Mouse (Mus musculus) ES-Bruce4 (cell line): ENCODE data around the gene Eif5a2. TPM values are rescaled to one million over a fixed set of nuclear protein-coding genes. Genes with fewer than 3 reads are reported as not detected.
A peak's percentile ranks its signal among the peaks of the same experiment; 100 is the strongest.

Source experiments
- H3K27ac ChIP-seq: 2 replicates; pipeline ENCODE4 v1.5.1; 2012; ENCODE audit warnings: low read length, inconsistent platforms; ENCODE audit not compliant: insufficient read depth
- H3K27me3 ChIP-seq: 2 replicates; pipeline ENCODE4 v1.6.1; 2012; ENCODE audit warnings: mild to moderate bottlenecking, low read length, inconsistent platforms; ENCODE audit not compliant: control insufficient read depth, poor library complexity, insufficient read depth, severe bottlenecking
- H3K36me3 ChIP-seq: 2 replicates; pipeline ENCODE4 v1.6.1; 2012; ENCODE audit warnings: inconsistent platforms, mild to moderate bottlenecking, low read length, moderate library complexity; ENCODE audit not compliant: control insufficient read depth, poor library complexity, insufficient read depth, severe bottlenecking
- H3K4me1 ChIP-seq: one replicate; pipeline ENCODE4 v1.8.1; 2011; ENCODE audit warnings: low read length; ENCODE audit not compliant: control insufficient read depth, insufficient read depth
- H3K4me3 ChIP-seq: 2 replicates; pipeline ENCODE4 v1.5.1; 2011; ENCODE audit warnings: low read depth, mild to moderate bottlenecking, low read length
- H3K9ac ChIP-seq: 2 replicates; pipeline ENCODE4 v1.6.1; 2012; ENCODE audit warnings: low read depth, mild to moderate bottlenecking, inconsistent platforms; ENCODE audit not compliant: poor library complexity, severe bottlenecking
- H3K9me3 ChIP-seq: replicated peaks from 2 replicates; pipeline ENCODE4 v1.6.1; 2012; ENCODE audit warnings: mild to moderate bottlenecking, low read length, inconsistent platforms; ENCODE audit not compliant: control insufficient read depth, poor library complexity, insufficient read depth, severe bottlenecking
- CTCF ChIP-seq: IDR thresholded peaks from one replicate; pipeline ENCODE4 v1.8.1; 2011; ENCODE audit warnings: low read depth, low read length
- EP300 ChIP-seq: IDR thresholded peaks from 2 replicates; pipeline ENCODE4 v1.6.1; 2011; ENCODE audit warnings: low read depth, low read length; ENCODE audit not compliant: insufficient read depth
- POLR2A ChIP-seq: IDR thresholded peaks from one replicate; pipeline ENCODE4 v1.8.1; 2011; ENCODE audit warnings: low read length; ENCODE audit not compliant: insufficient read depth
- polyA plus RNA-seq: library from polyadenylated mRNA; stranded (reverse); fragments of >200 nt; gene quantifications from 2 replicates; pipeline ENCODE4 v1.2.4, GENCODE M21; 2011; ENCODE audit warnings: low read depth; ENCODE audit not compliant: missing spikeins, insufficient read depth, insufficient read length

Gene Eif5a2
- polyA plus RNA-seq = 13.0 and 14.8 TPM in 2 replicates

- peak within 1 kb of the TSS; percentile 82 for H3K9ac ChIP-seq
- no peaks in the 10 kb centered on the region for H3K4me1 ChIP-seq
- no peaks in the 10 kb centered on the region; the same call in 1 of the 2 replicates for H3K9me3 ChIP-seq
- no peak within 1 kb of the TSS for H3K27ac ChIP-seq
- no peak for TF ChIP-seq EP300
- no peak for TF ChIP-seq POLR2A
- no peak for TF ChIP-seq CTCF
- H3K27me3 ChIP-seq = no peaks in the 10 kb centered on the region; the same call in 1 of the 2 replicates
- peak within 1 kb of the TSS; percentile 65 for H3K4me3 ChIP-seq
- H3K36me3 ChIP-seq = no peaks in the 10 kb centered on the region
Observed at GRCm38 (mm10) chr3:28780994-28781393, at the start of gene Eif5a2. Gene Eif5a2, plus strand, starts transcription at chr3:28781276.

- H3K36me3 ChIP-seq = no peaks in the 10 kb centered on the region
- H3K27ac ChIP-seq = no peak overlapping the region
- no peaks in the 10 kb centered on the region for H3K4me1 ChIP-seq
- H3K27me3 ChIP-seq = no peaks in the 10 kb centered on the region
- TF ChIP-seq EP300 (no peak), POLR2A (no peak), CTCF (no peak)
- no peak overlapping the region for H3K9ac ChIP-seq
- H3K4me3 ChIP-seq = no peak overlapping the region
- no peaks in the 10 kb centered on the region for H3K9me3 ChIP-seq
Observed at GRCm38 (mm10) chr3:28734712-28735111, 46.4 kb upstream of the Eif5a2 start.

- H3K4me1 ChIP-seq = no peaks in the 10 kb centered on the region
- H3K36me3 ChIP-seq = no peaks in the 10 kb centered on the region
- no peak overlapping the region for H3K9ac ChIP-seq
- no peak overlapping the region for H3K27ac ChIP-seq
- H3K27me3 ChIP-seq = no peaks in the 10 kb centered on the region
- TF ChIP-seq POLR2A = no peak
- no peak for TF ChIP-seq EP300
- no peak for TF ChIP-seq CTCF
- no peaks in the 10 kb centered on the region for H3K9me3 ChIP-seq
- no peak overlapping the region for H3K4me3 ChIP-seq
Observed at GRCm38 (mm10) chr3:28736981-28737380, 44.1 kb upstream of the Eif5a2 start.

GRCm38 (mm10) chr3:28740353-28740752 lies 40.7 kb upstream of the Eif5a2 start:
- Histone ChIP-seq H3K27me3 (no peaks in the 10 kb centered on the region), H3K9me3 (no peaks in the 10 kb centered on the region), H3K36me3 (no peaks in the 10 kb centered on the region), H3K27ac (no peak overlapping the region), H3K4me1 (peaks cover 1% of the 10 kb centered on the region), H3K9ac (no peak overlapping the region), H3K4me3 (no peak overlapping the region)
- TF ChIP-seq EP300 = no peak
- TF ChIP-seq CTCF = no peak
- TF ChIP-seq POLR2A = no peak

- Histone ChIP-seq H3K27me3 (no peaks in the 10 kb centered on the region), H3K4me1 (peaks cover 1% of the 10 kb centered on the region), H3K9me3 (no peaks in the 10 kb centered on the region), H3K4me3 (no peak overlapping the region), H3K9ac (no peak overlapping the region), H3K36me3 (no peaks in the 10 kb centered on the region), H3K27ac (no peak overlapping the region)
- TF ChIP-seq CTCF (no peak), POLR2A (no peak), EP300 (0 out of 2 replicates have a peak, but pooled peaks have one; percentile 31)
Observed at GRCm38 (mm10) chr3:28743251-28743650, 37.8 kb upstream of the Eif5a2 start.

GRCm38 (mm10) chr3:28745835-28746483 lies 35.1 kb upstream of the Eif5a2 start:
- H3K4me1 ChIP-seq = peaks cover 1% of the 10 kb centered on the region
- H3K9me3 ChIP-seq = no peaks in the 10 kb centered on the region
- no peaks in the 10 kb centered on the region for H3K36me3 ChIP-seq
- H3K27me3 ChIP-seq = no peaks in the 10 kb centered on the region
- TF ChIP-seq CTCF = peak; percentile 92
- no peak for TF ChIP-seq EP300
- no peak for TF ChIP-seq POLR2A
- H3K4me3 ChIP-seq = no peak overlapping the region
- no peak overlapping the region for H3K27ac ChIP-seq
- no peak overlapping the region for H3K9ac ChIP-seq
